Mouse (Mus musculus): ENCODE measurements around the gene Itk.

The Itk gene

DNA sequence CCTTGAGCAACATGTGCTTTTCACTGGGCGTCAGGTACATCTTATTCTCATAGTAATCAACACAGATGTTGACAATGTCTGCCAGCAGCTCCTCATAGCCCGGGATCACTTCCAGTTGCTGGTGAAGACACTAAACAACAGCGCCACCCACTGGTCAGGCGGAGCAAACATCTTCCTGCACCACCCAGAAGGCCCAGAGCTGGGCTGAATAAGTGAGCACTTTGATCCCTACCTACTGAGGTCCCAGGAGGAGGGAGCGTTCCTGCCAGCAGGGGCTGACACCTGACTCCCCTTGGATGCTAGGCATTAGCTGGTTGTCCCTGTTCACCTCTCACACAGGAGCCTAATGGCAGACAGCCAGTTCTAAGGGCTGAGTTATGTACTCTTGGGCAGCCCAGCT is 112.5 kb downstream of the Itk start:
- peak; percentile 21 for DNase-seq (ENCODE audit: low read depth, low spot score)

DNA sequence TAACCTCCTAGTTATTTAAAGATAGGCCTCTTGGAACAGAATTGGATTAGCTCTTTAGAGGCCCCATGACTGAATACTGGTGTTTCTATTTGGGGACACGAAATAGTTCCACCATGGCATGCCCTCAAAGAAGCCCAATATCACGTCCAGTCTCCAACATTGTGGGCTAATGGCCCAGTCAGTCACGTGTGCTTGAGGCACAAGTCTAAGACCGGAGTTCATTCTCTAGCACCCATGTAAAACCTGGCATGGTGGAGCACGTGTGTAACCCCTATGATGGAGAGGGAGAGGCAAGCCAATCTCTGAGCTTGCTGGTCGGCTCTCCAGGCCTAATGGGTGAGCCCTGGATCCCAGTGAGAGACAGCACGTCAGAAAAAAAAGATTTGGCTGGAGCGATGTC is 113.1 kb downstream of the Itk start:
- no peak for DNase-seq (ENCODE audit: low read depth, low spot score)

DNA sequence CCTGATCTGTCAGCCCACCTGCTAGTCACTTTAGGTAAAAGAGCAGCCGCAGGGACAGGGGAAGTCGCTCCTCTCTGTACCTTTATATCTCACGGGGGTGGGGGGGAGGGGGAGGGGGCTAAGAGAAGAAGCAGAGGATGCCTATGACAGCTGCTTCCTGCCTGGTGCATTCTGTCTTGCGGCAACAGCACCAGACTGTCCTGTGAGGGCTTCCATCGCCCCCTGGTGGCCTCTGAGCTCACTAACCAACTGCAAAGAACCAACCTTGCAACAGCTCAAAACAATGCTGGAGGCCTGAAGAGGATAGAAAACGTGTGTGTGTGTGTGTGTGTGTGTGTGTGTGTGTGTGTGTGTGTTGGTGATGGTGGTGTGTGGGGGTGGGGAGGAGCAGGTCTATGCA is 114.0 kb downstream of the Itk start:
- DNase-seq (ENCODE audit: low read depth, low spot score) = peak; percentile 81
